Mouse (Mus musculus) hindbrain, embryonic 12.5 days (tissue): ENCODE measurements around the gene Gstm1. TPM values are rescaled to one million over a fixed set of nuclear protein-coding genes. Genes with fewer than 3 reads are reported as not detected.
"Not testable (repeated sequence)": the region's sequence is repeated elsewhere in the genome, so short reads cannot be mapped to it uniquely, and the experiment has no call there.

Experiments
- ATAC-seq: fragments of 200-750 bp; cut with Nextera tagmentation; 2 replicates; pipeline ENCODE4 v1.8.0; 2017; ENCODE audit warnings: moderate TSS enrichment; ENCODE audit not compliant: low FRiP score
- H3K27ac ChIP-seq: fragments of 300-500 bp; sonication (generic); 2 replicates; pipeline ENCODE4 v1.5.1; 2016; ENCODE audit warnings: mild to moderate bottlenecking
- H3K27me3 ChIP-seq: fragments of 300-500 bp; sonication (generic); 2 replicates; pipeline ENCODE4 v1.6.1; 2016; ENCODE audit warnings: mild to moderate bottlenecking
- H3K36me3 ChIP-seq: fragments of 300-500 bp; sonication (generic); 2 replicates; pipeline ENCODE4 v1.6.1; 2016; ENCODE audit warnings: mild to moderate bottlenecking
- H3K4me1 ChIP-seq: fragments of 300-500 bp; sonication (generic); 2 replicates; pipeline ENCODE4 v1.6.1; 2016
- H3K4me2 ChIP-seq: fragments of 300-500 bp; sonication (generic); replicated peaks from 2 replicates; pipeline ENCODE4 v1.6.1; 2016; ENCODE audit warnings: mild to moderate bottlenecking
- H3K4me3 ChIP-seq: fragments of 300-500 bp; sonication (generic); 2 replicates; pipeline ENCODE4 v1.5.1; 2016; ENCODE audit warnings: mild to moderate bottlenecking
- H3K9ac ChIP-seq: fragments of 300-500 bp; sonication (generic); 2 replicates; pipeline ENCODE4 v1.6.1; 2016; ENCODE audit warnings: mild to moderate bottlenecking, moderate library complexity
- H3K9me3 ChIP-seq: fragments of 300-500 bp; sonication (generic); replicated peaks from 2 replicates; pipeline ENCODE4 v1.6.1; 2016; ENCODE audit warnings: mild to moderate bottlenecking
- WGBS: fragments of 180-500 bp; shearing (Covaris S2); methylation state at CpG from one replicate; pipeline ENCODE4 v1.1.7; 2016; 5-methylcytosine and 5-hydroxymethylcytosine counted together
- polyA plus RNA-seq: library from polyadenylated mRNA; unstranded; fragments of >200 nt; fragmentation: Nextera tagmentation; extraction: Ambion mirVana; gene quantifications from 2 replicates; pipeline ENCODE4 v1.2.1, GENCODE M21; 2016

Gstm1 gene
- polyA plus RNA-seq, 1 experiment from 2014 or later = 26.8 TPM

DNA sequence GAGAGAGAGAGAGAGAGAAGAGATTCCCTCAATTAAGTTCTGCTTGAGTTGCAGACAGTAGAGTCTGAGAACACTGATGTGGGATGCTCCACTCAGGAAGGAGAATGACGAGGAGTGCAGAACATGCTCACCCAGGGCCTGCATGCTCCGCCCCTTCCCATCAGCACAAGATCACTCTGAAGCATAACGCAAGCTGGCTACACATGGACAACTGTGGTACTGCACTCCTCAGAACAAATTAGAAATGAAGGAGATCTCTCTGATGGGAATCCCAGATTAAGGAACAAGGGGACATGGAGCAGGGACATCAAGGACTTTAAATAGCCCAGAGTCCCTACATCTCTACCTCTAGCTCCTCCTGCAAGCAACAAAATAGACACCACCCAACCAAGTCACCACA lies 36.5 kb downstream of the Gstm1 start:
- no peaks in the 10 kb centered on the region for H3K36me3 ChIP-seq
- no peak overlapping the region for H3K4me3 ChIP-seq
- H3K27ac ChIP-seq = no peak overlapping the region
- WGBS = 74% methylated on average over 3 of the region's 3 CpGs
- no peak for ATAC-seq
- H3K4me1 ChIP-seq = no peaks in the 10 kb centered on the region
- H3K4me2 ChIP-seq = no peak overlapping the region
- no peaks in the 10 kb centered on the region for H3K9me3 ChIP-seq
- no peaks in the 10 kb centered on the region for H3K27me3 ChIP-seq
- no peak overlapping the region for H3K9ac ChIP-seq

DNA sequence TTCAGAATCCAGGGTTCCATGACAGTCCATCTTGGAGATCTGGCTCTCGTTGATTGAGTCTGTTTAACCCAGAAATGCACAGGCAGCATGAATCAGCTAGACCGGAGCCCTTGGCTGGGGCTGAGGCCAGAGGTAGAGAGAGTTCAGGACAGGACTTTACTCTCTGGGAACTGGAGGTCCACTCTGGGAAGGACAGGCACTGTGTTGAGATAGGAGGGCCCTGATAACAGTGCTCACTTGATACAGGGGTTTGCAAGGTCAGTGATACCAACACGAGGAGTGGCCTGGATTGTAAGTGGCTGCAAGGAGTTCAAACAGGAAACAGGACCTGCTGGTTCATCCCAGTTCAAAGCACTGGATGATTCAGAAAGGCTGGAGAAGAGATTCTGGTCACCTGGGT lies 40.1 kb downstream of the Gstm1 start:
- no peaks in the 10 kb centered on the region for H3K36me3 ChIP-seq
- H3K4me1 ChIP-seq = no peaks in the 10 kb centered on the region
- H3K27ac ChIP-seq = no peak overlapping the region
- no peaks in the 10 kb centered on the region for H3K27me3 ChIP-seq
- no peak overlapping the region for H3K4me2 ChIP-seq
- ATAC-seq = no peak
- H3K9ac ChIP-seq = no peak overlapping the region
- H3K4me3 ChIP-seq = no peak overlapping the region
- no peaks in the 10 kb centered on the region for H3K9me3 ChIP-seq
- WGBS = 86% methylated on average over 3 of the region's 3 CpGs

DNA sequence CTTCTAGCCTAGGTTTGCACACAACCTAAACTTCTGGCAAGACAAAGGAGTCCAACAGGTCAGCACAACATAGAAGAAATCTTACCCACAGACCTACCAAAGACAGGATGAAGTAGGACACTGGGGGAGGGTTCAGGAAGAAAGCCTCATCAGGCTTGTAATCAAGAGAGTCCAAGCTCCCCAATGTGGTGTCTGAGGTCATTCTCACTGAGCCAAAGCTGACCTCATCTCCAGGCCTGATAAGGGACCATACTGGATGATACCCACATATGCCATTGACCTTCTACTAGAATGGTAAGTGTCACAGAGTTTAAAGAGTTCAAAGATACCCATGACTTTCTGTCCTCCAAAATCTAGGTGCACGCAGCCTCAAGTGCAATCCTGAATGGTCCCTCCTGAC lies 43.5 kb downstream of the Gstm1 start:
- Histone ChIP-seq H3K9ac (no peak overlapping the region), H3K4me2 (no peak overlapping the region), H3K36me3 (no peaks in the 10 kb centered on the region), H3K27me3 (no peaks in the 10 kb centered on the region), H3K4me3 (no peak overlapping the region), H3K27ac (no peak overlapping the region), H3K4me1 (no peaks in the 10 kb centered on the region), H3K9me3 (no peaks in the 10 kb centered on the region)
- no peak for ATAC-seq
- WGBS = 96% methylated on average over 1 of the region's 1 CpGs

DNA sequence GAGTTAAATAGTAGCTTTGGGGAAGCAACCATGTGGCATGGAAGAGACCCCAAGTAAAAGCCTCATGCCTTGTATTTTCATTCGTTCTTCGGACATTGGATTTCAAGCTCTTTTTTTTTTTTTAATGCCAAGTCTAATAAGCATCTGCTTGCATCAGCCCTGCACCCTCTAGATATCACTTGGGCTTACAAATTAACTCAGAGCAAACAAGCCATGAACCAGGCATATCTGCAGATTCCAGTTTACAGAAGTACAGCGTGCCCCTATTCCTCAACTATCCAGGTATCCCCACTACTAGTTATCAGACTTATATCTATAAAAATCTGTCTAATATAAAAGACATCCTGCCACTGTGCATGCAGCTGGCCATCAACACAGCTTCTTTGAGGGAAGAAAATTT lies 45.7 kb downstream of the Gstm1 start:
- 92% methylated on average over 3 of the region's 3 CpGs for WGBS

DNA sequence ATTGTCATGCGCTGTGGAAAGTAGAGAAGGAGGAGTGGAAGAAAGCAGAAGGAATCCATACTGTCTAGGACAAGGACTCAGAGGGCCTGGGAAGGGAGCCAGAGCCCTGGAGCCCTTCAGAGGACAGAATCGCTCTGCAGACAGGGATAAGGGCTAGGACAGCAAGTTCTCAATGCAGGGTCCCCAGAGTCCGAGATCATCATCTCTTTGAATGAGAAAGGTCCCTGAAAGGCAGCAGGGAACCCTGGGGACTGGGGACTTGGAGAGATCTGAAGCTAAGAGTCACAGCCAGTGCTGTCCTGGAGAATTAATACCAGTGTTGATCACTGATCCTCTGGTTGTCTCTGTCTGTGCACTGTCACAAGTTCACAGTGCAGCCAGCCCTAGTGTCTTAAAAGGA lies 46.7 kb downstream of the Gstm1 start:
- WGBS = 51% methylated on average over 3 of the region's 3 CpGs
- H3K9ac ChIP-seq, H3K4me3 ChIP-seq, H3K4me1 ChIP-seq, H3K4me2 ChIP-seq, H3K27ac ChIP-seq, H3K27me3 ChIP-seq, ATAC-seq, H3K9me3 ChIP-seq, H3K36me3 ChIP-seq: not testable (repeated sequence)

More for the DNA sequence above, 45.7 kb downstream of the Gstm1 start:
- Histone ChIP-seq H3K4me1 (no peaks in the 10 kb centered on the region), H3K4me3 (no peak overlapping the region), H3K36me3 (no peaks in the 10 kb centered on the region), H3K4me2 (no peak overlapping the region), H3K27ac (no peak overlapping the region), H3K27me3 (no peaks in the 10 kb centered on the region), H3K9ac (no peak overlapping the region), H3K9me3 (no peaks in the 10 kb centered on the region)
- ATAC-seq = no peak

DNA sequence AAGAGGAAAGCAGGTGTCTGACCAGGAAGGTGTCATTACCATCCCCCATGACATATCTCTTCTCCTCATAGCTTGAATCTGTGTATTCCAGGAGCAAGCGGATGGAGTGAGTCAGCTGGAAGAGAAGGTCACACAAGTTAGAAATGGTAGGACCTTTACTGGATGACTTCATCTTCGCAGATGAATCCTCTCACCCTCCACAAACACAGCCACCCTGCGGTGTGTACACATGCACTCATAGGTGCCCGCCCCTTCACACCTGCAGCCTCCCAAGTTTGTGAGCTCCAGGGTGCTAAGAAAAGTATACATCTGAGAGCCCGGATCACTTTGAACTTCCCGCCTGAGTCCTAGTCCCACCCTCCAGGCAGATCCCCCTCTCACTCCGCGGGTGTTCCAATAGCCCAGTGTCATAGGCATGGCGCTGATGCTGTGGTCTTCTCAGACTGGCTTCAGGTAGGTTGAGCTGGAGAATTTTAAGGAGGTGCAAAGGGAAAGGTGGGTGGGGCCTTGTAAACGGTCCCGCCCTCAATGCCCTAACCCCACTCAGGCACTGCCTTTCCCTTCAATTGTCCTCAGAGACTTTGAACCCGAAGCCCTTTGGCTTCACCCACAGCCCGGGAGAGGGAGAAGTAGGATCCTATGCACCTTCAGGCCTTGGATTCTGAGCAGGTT lies 48.9 kb downstream of the Gstm1 start, which contains the start of gene Gstm3:
Gene Gstm3 (minus strand): TSS at position 560 of the 672 bp plus-strand sequence.
- Histone ChIP-seq H3K9ac (no peak within 1 kb of the TSS), H3K4me1 (no peaks in the 10 kb centered on the region), H3K4me2 (no peak within 1 kb of the TSS), H3K27ac (no peak within 1 kb of the TSS), H3K9me3 (no peaks in the 10 kb centered on the region), H3K4me3 (no peak within 1 kb of the TSS), H3K27me3 (no peaks in the 10 kb centered on the region), H3K36me3 (no peaks in the 10 kb centered on the region)
- WGBS = 61% methylated on average over 13 of the region's 13 CpGs
- ATAC-seq = no peak

DNA sequence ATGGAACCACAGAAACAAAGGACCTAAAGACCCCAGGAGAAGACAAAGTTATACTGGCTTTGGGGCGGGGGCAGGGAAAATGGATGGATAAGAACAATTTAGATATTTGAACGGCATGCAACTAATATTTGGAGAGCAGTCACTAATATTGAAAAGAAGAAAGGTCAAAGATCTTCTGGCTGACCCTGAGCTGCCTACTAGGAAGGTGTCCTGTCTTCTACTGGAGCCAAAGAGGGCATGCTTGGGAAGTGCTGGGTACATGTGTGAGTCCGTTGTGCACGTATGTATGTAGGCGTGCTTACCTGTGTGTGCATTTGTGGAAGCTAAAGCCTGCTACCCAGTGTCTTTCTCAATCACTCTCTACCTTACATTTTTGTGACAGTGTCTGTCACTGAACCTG lies 51.1 kb downstream of the Gstm1 start:
- Histone ChIP-seq H3K4me1 (no peaks in the 10 kb centered on the region), H3K36me3 (no peaks in the 10 kb centered on the region), H3K27me3 (no peaks in the 10 kb centered on the region), H3K4me3 (no peak overlapping the region), H3K27ac (no peak overlapping the region), H3K9me3 (no peaks in the 10 kb centered on the region), H3K9ac (no peak overlapping the region), H3K4me2 (no peak overlapping the region)
- ATAC-seq = no peak
- 94% methylated on average over 5 of the region's 5 CpGs for WGBS

DNA sequence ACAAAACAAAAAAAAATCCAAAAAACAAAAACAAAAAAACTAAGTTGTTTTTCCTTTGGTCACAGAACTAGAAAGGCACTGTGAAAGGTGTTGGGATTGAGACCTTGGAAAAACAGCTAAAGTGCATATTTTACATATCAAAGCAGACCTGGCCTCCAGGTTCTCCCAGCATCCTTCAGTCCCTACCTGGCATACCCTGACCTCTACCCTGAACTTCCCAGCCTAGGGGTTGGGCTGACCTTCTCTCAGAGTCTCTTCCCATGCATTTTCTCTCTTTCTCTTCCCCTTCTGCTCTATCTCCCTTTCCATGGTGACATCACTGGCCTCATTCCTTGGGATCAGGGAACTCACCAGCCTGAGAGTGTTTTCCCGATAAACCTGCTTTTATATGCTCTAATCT lies 52.2 kb downstream of the Gstm1 start:
- Histone ChIP-seq H3K27ac (no peak overlapping the region), H3K4me1 (no peaks in the 10 kb centered on the region), H3K27me3 (no peaks in the 10 kb centered on the region), H3K4me2 (no peak overlapping the region), H3K36me3 (no peaks in the 10 kb centered on the region), H3K9ac (no peak overlapping the region), H3K4me3 (no peak overlapping the region), H3K9me3 (no peaks in the 10 kb centered on the region)
- 81% methylated on average over 1 of the region's 1 CpGs for WGBS
- no peak for ATAC-seq

DNA sequence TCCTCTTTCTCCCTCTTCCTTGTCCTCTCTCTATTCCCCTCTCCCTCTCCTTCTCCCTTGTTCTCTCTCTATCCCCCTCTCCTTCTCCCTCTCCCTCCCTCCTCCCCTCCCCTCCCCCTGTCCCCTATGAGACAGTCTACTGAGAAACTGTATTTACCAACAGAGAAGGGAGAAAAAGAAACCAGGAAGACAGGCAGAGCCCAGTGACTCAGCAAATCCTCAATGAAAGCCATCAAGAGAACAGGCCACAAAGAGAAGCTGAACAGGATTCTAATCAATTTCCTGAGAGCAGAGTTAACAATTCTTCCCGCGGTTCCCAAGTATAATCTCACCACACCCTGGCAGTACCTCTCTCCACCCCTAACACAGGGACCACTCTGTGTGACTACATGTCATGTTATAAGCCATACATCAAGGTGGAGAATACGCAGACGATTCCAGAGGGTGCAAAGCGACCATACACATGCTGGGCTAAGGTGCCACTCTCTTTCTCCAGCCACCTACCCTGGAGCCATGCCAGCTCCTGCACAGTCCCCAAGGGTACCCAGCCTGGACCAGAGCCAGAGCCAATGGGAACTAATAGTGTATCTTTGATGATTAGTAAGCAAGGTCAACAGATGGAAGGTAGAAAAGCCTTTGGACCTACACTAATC lies 53.0 kb downstream of the Gstm1 start:
- no peaks in the 10 kb centered on the region for H3K36me3 ChIP-seq
- WGBS = 68% methylated on average over 5 of the region's 5 CpGs
- no peak for ATAC-seq
- no peak overlapping the region for H3K4me3 ChIP-seq
- no peaks in the 10 kb centered on the region for H3K27me3 ChIP-seq
- no peak overlapping the region for H3K4me2 ChIP-seq
- no peak overlapping the region for H3K9ac ChIP-seq
- H3K4me1 ChIP-seq = no peaks in the 10 kb centered on the region
- no peaks in the 10 kb centered on the region for H3K9me3 ChIP-seq
- H3K27ac ChIP-seq = no peak overlapping the region

DNA sequence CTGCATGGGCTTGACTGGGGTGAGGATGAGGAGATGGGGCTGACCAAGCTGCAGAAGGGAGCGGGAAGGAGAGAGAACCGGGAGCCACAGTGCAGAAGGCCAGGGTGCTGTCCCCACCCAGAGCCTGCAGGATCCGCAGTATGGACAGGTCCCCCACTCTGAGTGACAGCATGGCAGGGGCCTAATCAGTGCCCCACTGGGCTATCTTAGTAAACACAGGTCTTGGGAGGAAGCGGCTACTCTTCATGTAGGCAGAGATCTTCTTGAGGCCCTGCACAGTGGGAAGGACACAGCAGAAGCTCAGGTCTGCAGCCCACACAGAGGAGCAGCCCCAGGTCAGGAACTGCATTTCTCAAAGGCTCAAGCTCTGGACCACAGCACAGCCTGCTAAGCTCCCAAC lies 53.7 kb downstream of the Gstm1 start:
- H3K27ac ChIP-seq = no peak overlapping the region
- no peaks in the 10 kb centered on the region for H3K36me3 ChIP-seq
- H3K4me1 ChIP-seq = no peaks in the 10 kb centered on the region
- no peak overlapping the region for H3K4me2 ChIP-seq
- no peak overlapping the region for H3K9ac ChIP-seq
- ATAC-seq = no peak
- H3K4me3 ChIP-seq = no peak overlapping the region
- 75% methylated on average over 4 of the region's 4 CpGs for WGBS
- no peaks in the 10 kb centered on the region for H3K9me3 ChIP-seq
- H3K27me3 ChIP-seq = no peaks in the 10 kb centered on the region

Other genes starting within 250 kb of the Gstm1 start
- not detected in 2 replicates for gene Eps8l3, start 140.7 kb downstream of the Gstm1 start, polyA plus RNA-seq
- 203 and 230 TPM in 2 replicates for gene Gstm5, start 122.2 kb downstream of the Gstm1 start, polyA plus RNA-seq
- 71.9 and 73.7 TPM in 2 replicates for gene Gstm7, start 86.2 kb downstream of the Gstm1 start, polyA plus RNA-seq
- gene Gstm6, start 74.2 kb downstream of the Gstm1 start, polyA plus RNA-seq = 6.2 and 7.9 TPM in 2 replicates
- gene Gstm3, start 48.7 kb downstream of the Gstm1 start, polyA plus RNA-seq = not detected in 2 replicates
- gene Gstm2, start 31.5 kb downstream of the Gstm1 start, polyA plus RNA-seq = 23.3 and 23.4 TPM in 2 replicates
- gene Gstm4, start 26.9 kb upstream of the Gstm1 start, polyA plus RNA-seq = 12.1 and 12.5 TPM in 2 replicates
- gene Ampd2, start 68.7 kb upstream of the Gstm1 start, polyA plus RNA-seq = 46.5 and 50.2 TPM in 2 replicates
- gene Gnat2, start 74.8 kb upstream of the Gstm1 start, polyA plus RNA-seq = 0.33 and 0.37 TPM in 2 replicates
- 193 and 201 TPM in 2 replicates for gene Gnai3, start 128.2 kb upstream of the Gstm1 start, polyA plus RNA-seq
- gene Gpr61, start 136.9 kb upstream of the Gstm1 start, polyA plus RNA-seq = 0.72 and 1.2 TPM in 2 replicates
- gene Amigo1, start 168.4 kb upstream of the Gstm1 start, polyA plus RNA-seq = 10.7 and 13.1 TPM in 2 replicates
- 5.0 and 5.6 TPM in 2 replicates for gene Cyb561d1, start 183.2 kb upstream of the Gstm1 start, polyA plus RNA-seq
- 27.6 and 29.6 TPM in 2 replicates for gene Atxn7l2, start 193.0 kb upstream of the Gstm1 start, polyA plus RNA-seq
- gene Sypl2, start 208.7 kb upstream of the Gstm1 start, polyA plus RNA-seq = 0.58 and 0.72 TPM in 2 replicates
- gene Psma5, start 239.0 kb upstream of the Gstm1 start, polyA plus RNA-seq = 205 and 218 TPM in 2 replicates